ENCODE assay signal across 8 mouse cellular contexts in the genomic region with DNA sequence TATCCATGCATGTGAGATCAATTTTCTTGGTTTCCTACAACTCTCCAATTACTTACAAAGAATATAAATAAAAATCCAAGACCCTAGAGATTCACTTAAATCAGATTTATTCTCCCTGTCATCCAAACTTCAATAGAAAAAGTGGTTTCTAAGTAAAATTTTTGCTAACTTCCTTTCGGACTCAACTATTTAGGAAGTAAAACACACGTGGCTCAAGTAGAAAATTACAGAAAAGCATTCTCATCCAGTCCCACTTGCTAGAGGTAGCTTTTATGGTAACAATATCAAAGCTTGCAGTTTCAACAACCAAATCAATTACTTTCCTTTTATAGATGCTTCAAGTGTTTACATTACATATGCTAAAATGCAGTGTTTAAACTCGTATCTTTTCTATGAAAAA. TPM values are rescaled to one million over a fixed set of nuclear protein-coding genes. Genes with fewer than 3 reads are reported as not detected.
DNase-seq lines count a peak whose midpoint lies in the region; ATAC-seq lines count a peak whose summit lies in the region.

No protein-coding gene starts in this region.

- no peak for DNase-seq in kidney, adult 9 months
- DNase-seq in embryonic facial prominence, embryonic 11.5 days (ENCODE audit: low spot score), result no peak
- peak; percentile 45 for DNase-seq in induced T-regulatory cell, adult 2 months (ENCODE audit: low read depth)
- no peak for DNase-seq in thymus, postnatal 10 days (ENCODE audit: low spot score in 2 of 2)
- no peak for DNase-seq in cerebellum, adult 9-11 months

- H3K4me3 ChIP-seq in kidney, embryonic 14.5 days (ENCODE audit: low read length), result peak overlapping the region; percentile 93
- peak overlapping the region; percentile 96 for H3K4me3 ChIP-seq in embryonic facial prominence, embryonic 11.5 days (ENCODE audit: low read depth, low read length)
- H3K4me3 ChIP-seq in midbrain, embryonic 15.5 days, result peak overlapping the region; percentile 88

- peak overlapping the region; percentile 95; the same call in 1 of the 2 replicates for H3K9ac ChIP-seq in kidney, embryonic 14.5 days (ENCODE audit: low read depth, low read length)
- no peak overlapping the region for H3K9ac ChIP-seq in embryonic facial prominence, embryonic 11.5 days (replicated peaks; ENCODE audit: low read length)
- H3K9ac ChIP-seq in midbrain, embryonic 15.5 days, result no peak overlapping the region

- peak overlapping the region; percentile 62 for H3K4me2 ChIP-seq in kidney, embryonic 14.5 days (replicated peaks; ENCODE audit: low read depth, low read length)
- peak overlapping the region; percentile 62; the same call in 1 of the 2 replicates for H3K4me2 ChIP-seq in embryonic facial prominence, embryonic 11.5 days (ENCODE audit: low read depth, low read length)
- peak overlapping the region; percentile 61 for H3K4me2 ChIP-seq in midbrain, embryonic 15.5 days

- no peak for ATAC-seq in kidney, embryonic 14.5 days (ENCODE audit: low FRiP score, low TSS enrichment)
- ATAC-seq in embryonic facial prominence, embryonic 11.5 days (replicated peaks; ENCODE audit: insufficient number of reproducible peaks, low FRiP score, low TSS enrichment, low read depth), result no peak
- ATAC-seq in midbrain, embryonic 15.5 days (replicated peaks), result no peak
- ATAC-seq in CD4-positive, CD25-positive, alpha-beta regulatory T cell, adult 4 months, result no peak

- H3K27ac ChIP-seq in kidney, embryonic 14.5 days (ENCODE audit: low read depth, low read length), result no peak overlapping the region
- no peak overlapping the region for H3K27ac ChIP-seq in embryonic facial prominence, embryonic 11.5 days (replicated peaks; ENCODE audit: low read depth, low read length)
- H3K27ac ChIP-seq in midbrain, embryonic 15.5 days, result no peak overlapping the region

- H3K27me3 ChIP-seq in kidney, embryonic 14.5 days (ENCODE audit: control insufficient read depth, insufficient read depth, low read length), result no peaks in the 10 kb centered on the region
- H3K27me3 ChIP-seq in embryonic facial prominence, embryonic 11.5 days (ENCODE audit: control insufficient read depth, insufficient read depth, low read length), result no peaks in the 10 kb centered on the region
- H3K27me3 ChIP-seq in midbrain, embryonic 15.5 days (replicated peaks), result no peaks in the 10 kb centered on the region

- 21% methylated on average over 3 of the region's 3 CpGs for WGBS in kidney, embryonic 14.5 days
- WGBS in embryonic facial prominence, embryonic 11.5 days, result 32% methylated on average over 3 of the region's 3 CpGs
- 44% methylated on average over 3 of the region's 3 CpGs for WGBS in midbrain, embryonic 15.5 days

- H3K9me3 ChIP-seq in kidney, embryonic 14.5 days (ENCODE audit: control insufficient read depth, low read length), result no peaks in the 10 kb centered on the region
- H3K9me3 ChIP-seq in embryonic facial prominence, embryonic 11.5 days (replicated peaks; ENCODE audit: control insufficient read depth, low read length), result no peaks in the 10 kb centered on the region
- no peaks in the 10 kb centered on the region for H3K9me3 ChIP-seq in midbrain, embryonic 15.5 days

- H3K36me3 ChIP-seq in kidney, embryonic 14.5 days (ENCODE audit: control insufficient read depth, insufficient read depth, low read length), result peaks cover 14% of the 10 kb centered on the region
- H3K36me3 ChIP-seq in embryonic facial prominence, embryonic 11.5 days (replicated peaks; ENCODE audit: control insufficient read depth, insufficient read depth, low read depth, low read length), result no peaks in the 10 kb centered on the region
- H3K36me3 ChIP-seq in midbrain, embryonic 15.5 days (replicated peaks), result peaks cover 5% of the 10 kb centered on the region; the same call in 1 of the 2 replicates

- peaks cover 15% of the 10 kb centered on the region for H3K4me1 ChIP-seq in kidney, embryonic 14.5 days (ENCODE audit: control insufficient read depth, insufficient read depth, low read length)
- H3K4me1 ChIP-seq in embryonic facial prominence, embryonic 11.5 days (ENCODE audit: control insufficient read depth, insufficient read depth, low read length), result no peaks in the 10 kb centered on the region
- peaks cover 20% of the 10 kb centered on the region for H3K4me1 ChIP-seq in midbrain, embryonic 15.5 days

RNA-seq across cellular contexts. Expression of gene Lsmem1, which starts 21.6 kb away (rescaled TPM):
- not detected in 2 replicates for polyA plus RNA-seq in kidney, embryonic 14.5 days (2014; fragmentation: Nextera tagmentation; extraction: Ambion mirVana)
- polyA plus RNA-seq in embryonic facial prominence, embryonic 11.5 days (2014; fragmentation: Nextera tagmentation; extraction: Ambion mirVana), result 0.17 and 0.20 TPM in 2 replicates
- polyA plus RNA-seq in midbrain, embryonic 15.5 days (2015; fragmentation: Nextera tagmentation; extraction: Ambion mirVana), result not detected in 2 replicates
- polyA plus RNA-seq in CD4-positive, CD25-positive, alpha-beta regulatory T cell, adult 4 months (2017; shearing (Covaris generic)), result not detected

RNA-seq across cellular contexts. Expression of gene Ifrd1, which starts 27.4 kb away (rescaled TPM):
- 128 and 131 TPM in 2 replicates for polyA plus RNA-seq in kidney, embryonic 14.5 days (2014; fragmentation: Nextera tagmentation; extraction: Ambion mirVana)
- polyA plus RNA-seq in embryonic facial prominence, embryonic 11.5 days (2014; fragmentation: Nextera tagmentation; extraction: Ambion mirVana), result 153 and 169 TPM in 2 replicates
- 152 and 160 TPM in 2 replicates for polyA plus RNA-seq in midbrain, embryonic 15.5 days (2015; fragmentation: Nextera tagmentation; extraction: Ambion mirVana)
- 10 to 100 TPM; 46.7 to 49.4 TPM for polyA plus RNA-seq in CD4-positive, CD25-positive, alpha-beta regulatory T cell, adult 4 months (2017; shearing (Covaris generic))
